Mouse (Mus musculus): ENCODE measurements around the gene Socs1. TPM values are rescaled to one million over a fixed set of nuclear protein-coding genes. Genes with fewer than 3 reads are reported as not detected.

The Socs1 gene
- polyA plus RNA-seq (2014; fragmentation: Nextera tagmentation; extraction: Ambion mirVana), result 4.0 and 4.3 TPM in 2 replicates

GRCm38 (mm10) chr16:10785371-10786231 is at the start of gene Socs1:
Gene Socs1, minus strand, starts transcription at chr16:10785536.
- Histone ChIP-seq H3K9me3 (ENCODE audit: control insufficient read depth, low read length) (no peaks in the 10 kb centered on the region), H3K4me2 (ENCODE audit: low read length) (peak within 1 kb of the TSS; percentile 94), H3K9ac (ENCODE audit: low read length) (peak within 1 kb of the TSS; percentile 89), H3K36me3 (ENCODE audit: control insufficient read depth, insufficient read depth, low read length) (no peaks in the 10 kb centered on the region), H3K4me3 (ENCODE audit: control insufficient read depth in 1 of 2, insufficient read depth in 1 of 2, low read depth in 1 of 2, low read length in 2 of 2) (peak within 1 kb of the TSS; percentile 81 to 86), H3K27ac (replicated peaks in 1 of 2; ENCODE audit: control insufficient read depth in 1 of 2, insufficient read depth in 1 of 2, low read depth in 2 of 2, low read length in 2 of 2) (peak within 1 kb of the TSS; percentile 95 to 97), H3K4me1 (ENCODE audit: control insufficient read depth in 2 of 2, insufficient read depth in 2 of 2, low read length in 2 of 2) (peaks cover 33 to 56% of the 10 kb centered on the region in 2 experiments), H3K27me3 (ENCODE audit: control insufficient read depth, insufficient read depth, low read length) (no peaks in the 10 kb centered on the region)
- WGBS, result under 1% methylated on average over 49 of the region's 59 CpGs
- ATAC-seq (ENCODE audit: insufficient number of reproducible peaks, insufficient read depth, low FRiP score, low read depth), result peak; percentile 83

- no peaks in the 10 kb centered on the region for H3K9me3 ChIP-seq (ENCODE audit: control insufficient read depth, low read length)
- no peak overlapping the region; a peak in 1 of 4 replicates for H3K27ac ChIP-seq (replicated peaks in 1 of 2; ENCODE audit: control insufficient read depth in 1 of 2, insufficient read depth in 1 of 2, low read depth in 2 of 2, low read length in 2 of 2)
- no peak for ATAC-seq (ENCODE audit: insufficient number of reproducible peaks, insufficient read depth, low FRiP score, low read depth)
- H3K36me3 ChIP-seq (ENCODE audit: control insufficient read depth, insufficient read depth, low read length), result no peaks in the 10 kb centered on the region
- no peaks in the 10 kb centered on the region for H3K27me3 ChIP-seq (ENCODE audit: control insufficient read depth, insufficient read depth, low read length)
- peak overlapping the region; percentile 63 for H3K9ac ChIP-seq (ENCODE audit: low read length)
- H3K4me1 ChIP-seq (ENCODE audit: control insufficient read depth in 2 of 2, insufficient read depth in 2 of 2, low read length in 2 of 2), result peaks cover 23 to 35% of the 10 kb centered on the region in 2 experiments
- H3K4me3 ChIP-seq (ENCODE audit: control insufficient read depth in 1 of 2, insufficient read depth in 1 of 2, low read depth in 1 of 2, low read length in 2 of 2), result peak overlapping the region; percentile 63 to 68
- WGBS, result 8% methylated on average over 12 of the region's 12 CpGs
- peak overlapping the region; percentile 84 for H3K4me2 ChIP-seq (ENCODE audit: low read length)
These were observed 49.2 kb upstream of the Socs1 start for GRCm38 (mm10) chr16:10834542-10834910.

GRCm38 (mm10) chr16:10828461-10828805 is 43.1 kb upstream of the Socs1 start:
- Histone ChIP-seq H3K4me3 (ENCODE audit: control insufficient read depth in 1 of 2, insufficient read depth in 1 of 2, low read depth in 1 of 2, low read length in 2 of 2) (no peak overlapping the region), H3K36me3 (ENCODE audit: control insufficient read depth, insufficient read depth, low read length) (no peaks in the 10 kb centered on the region), H3K27me3 (ENCODE audit: control insufficient read depth, insufficient read depth, low read length) (no peaks in the 10 kb centered on the region), H3K9me3 (ENCODE audit: control insufficient read depth, low read length) (no peaks in the 10 kb centered on the region), H3K27ac (replicated peaks in 1 of 2; ENCODE audit: control insufficient read depth in 1 of 2, insufficient read depth in 1 of 2, low read depth in 2 of 2, low read length in 2 of 2) (no peak overlapping the region), H3K9ac (ENCODE audit: low read length) (no peak overlapping the region), H3K4me2 (ENCODE audit: low read length) (no peak overlapping the region), H3K4me1 (ENCODE audit: control insufficient read depth in 2 of 2, insufficient read depth in 2 of 2, low read length in 2 of 2) (no peaks in the 10 kb centered on the region)
- WGBS, result 63% methylated on average over 4 of the region's 4 CpGs
- no peak for ATAC-seq (ENCODE audit: insufficient number of reproducible peaks, insufficient read depth, low FRiP score, low read depth)

- Histone ChIP-seq H3K27ac (replicated peaks in 1 of 2; ENCODE audit: control insufficient read depth in 1 of 2, insufficient read depth in 1 of 2, low read depth in 2 of 2, low read length in 2 of 2) (no peak overlapping the region), H3K36me3 (ENCODE audit: control insufficient read depth, insufficient read depth, low read length) (no peaks in the 10 kb centered on the region)
- 74% methylated on average over 7 of the region's 7 CpGs for WGBS
These were observed 42.6 kb upstream of the Socs1 start for GRCm38 (mm10) chr16:10827766-10828460.

DNA sequence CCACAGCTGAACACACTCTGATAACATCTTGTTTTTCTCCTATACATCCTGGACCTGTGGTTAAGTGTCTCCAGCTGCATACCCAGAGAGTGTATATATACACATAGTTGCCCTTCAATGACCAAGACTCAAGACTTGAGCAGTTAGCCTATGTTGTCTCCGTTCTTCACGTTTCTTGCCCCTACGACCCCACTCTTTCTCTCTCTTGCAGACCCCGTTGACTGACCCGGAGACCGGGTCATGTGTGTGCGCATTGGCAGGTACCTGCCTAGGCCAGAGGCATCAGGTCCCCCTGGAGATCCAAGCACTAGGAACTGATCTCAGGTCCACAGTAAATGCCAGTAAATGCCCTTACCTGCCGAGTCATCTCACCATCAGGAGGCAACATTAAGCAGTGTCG is 41.9 kb upstream of the Socs1 start:
- no peak overlapping the region for H3K4me3 ChIP-seq (ENCODE audit: control insufficient read depth in 1 of 2, insufficient read depth in 1 of 2, low read depth in 1 of 2, low read length in 2 of 2)
- WGBS, result 91% methylated on average over 9 of the region's 9 CpGs
- H3K27me3 ChIP-seq (ENCODE audit: control insufficient read depth, insufficient read depth, low read length), result no peaks in the 10 kb centered on the region
- H3K27ac ChIP-seq (replicated peaks in 1 of 2; ENCODE audit: control insufficient read depth in 1 of 2, insufficient read depth in 1 of 2, low read depth in 2 of 2, low read length in 2 of 2), result no peak overlapping the region
- H3K36me3 ChIP-seq (ENCODE audit: control insufficient read depth, insufficient read depth, low read length), result no peaks in the 10 kb centered on the region
- H3K4me1 ChIP-seq (ENCODE audit: control insufficient read depth in 2 of 2, insufficient read depth in 2 of 2, low read length in 2 of 2), result no peaks in the 10 kb centered on the region
- no peak overlapping the region for H3K4me2 ChIP-seq (ENCODE audit: low read length)
- ATAC-seq (ENCODE audit: insufficient number of reproducible peaks, insufficient read depth, low FRiP score, low read depth), result no peak
- no peaks in the 10 kb centered on the region for H3K9me3 ChIP-seq (ENCODE audit: control insufficient read depth, low read length)
- H3K9ac ChIP-seq (ENCODE audit: low read length), result no peak overlapping the region

More at GRCm38 (mm10) chr16:10827766-10828460, 42.6 kb upstream of the Socs1 start:
- no peak overlapping the region for H3K4me2 ChIP-seq (ENCODE audit: low read length)
- no peaks in the 10 kb centered on the region for H3K4me1 ChIP-seq (ENCODE audit: control insufficient read depth in 2 of 2, insufficient read depth in 2 of 2, low read length in 2 of 2)
- no peaks in the 10 kb centered on the region for H3K9me3 ChIP-seq (ENCODE audit: control insufficient read depth, low read length)
- H3K27me3 ChIP-seq (ENCODE audit: control insufficient read depth, insufficient read depth, low read length), result no peaks in the 10 kb centered on the region
- no peak overlapping the region for H3K4me3 ChIP-seq (ENCODE audit: control insufficient read depth in 1 of 2, insufficient read depth in 1 of 2, low read depth in 1 of 2, low read length in 2 of 2)
- ATAC-seq (ENCODE audit: insufficient number of reproducible peaks, insufficient read depth, low FRiP score, low read depth), result no peak
- H3K9ac ChIP-seq (ENCODE audit: low read length), result no peak overlapping the region

DNA sequence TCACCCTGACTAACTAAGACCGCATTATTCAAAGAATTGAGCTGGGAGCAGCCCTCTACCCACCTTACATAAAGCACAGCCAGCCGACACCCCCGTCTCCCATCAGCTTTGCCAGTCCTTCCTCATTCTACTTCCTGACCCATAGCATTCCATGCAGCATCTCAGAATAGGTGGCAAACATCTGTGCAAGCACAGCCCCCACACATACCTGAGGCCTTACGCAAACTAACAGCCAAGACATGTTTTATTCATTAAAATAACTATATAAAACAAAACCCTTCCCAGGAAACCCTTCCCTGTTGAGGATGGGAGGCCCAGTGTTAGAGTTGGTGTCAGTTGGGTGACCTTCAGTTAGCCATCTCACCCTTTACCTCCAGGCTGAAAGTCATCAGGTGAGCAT is 40.5 kb upstream of the Socs1 start:
- Histone ChIP-seq H3K27me3 (ENCODE audit: control insufficient read depth, insufficient read depth, low read length) (no peaks in the 10 kb centered on the region), H3K4me1 (ENCODE audit: control insufficient read depth in 2 of 2, insufficient read depth in 2 of 2, low read length in 2 of 2) (peaks cover 0 to under 1% of the 10 kb centered on the region in 2 experiments; a peak in 1 of 4 replicates), H3K36me3 (ENCODE audit: control insufficient read depth, insufficient read depth, low read length) (no peaks in the 10 kb centered on the region), H3K4me3 (ENCODE audit: control insufficient read depth in 1 of 2, insufficient read depth in 1 of 2, low read depth in 1 of 2, low read length in 2 of 2) (no peak overlapping the region), H3K27ac (replicated peaks in 1 of 2; ENCODE audit: control insufficient read depth in 1 of 2, insufficient read depth in 1 of 2, low read depth in 2 of 2, low read length in 2 of 2) (no peak overlapping the region), H3K9ac (ENCODE audit: low read length) (no peak overlapping the region), H3K9me3 (ENCODE audit: control insufficient read depth, low read length) (no peaks in the 10 kb centered on the region), H3K4me2 (ENCODE audit: low read length) (no peak overlapping the region)
- ATAC-seq (ENCODE audit: insufficient number of reproducible peaks, insufficient read depth, low FRiP score, low read depth), result no peak
- WGBS, result 79% methylated on average over 4 of the region's 4 CpGs

DNA sequence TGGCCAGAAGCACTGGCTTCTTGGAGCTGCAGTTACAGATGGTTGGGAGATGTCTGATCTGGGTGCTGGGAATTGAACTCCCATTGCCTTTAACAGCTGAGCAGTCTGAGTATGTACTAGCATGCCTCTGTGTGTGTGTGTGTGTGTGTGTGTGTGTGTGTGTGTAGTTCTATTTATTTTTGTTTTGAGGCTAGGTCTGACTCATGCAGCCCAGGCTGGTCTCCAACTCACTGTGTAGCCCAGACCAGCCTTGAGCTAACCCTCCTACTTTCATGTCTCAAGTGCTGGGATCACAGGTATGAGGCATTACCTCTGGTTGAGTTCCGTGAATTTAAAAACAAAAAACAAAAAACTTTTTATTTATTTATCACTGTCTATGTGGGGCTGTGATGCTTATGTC is 39.2 kb upstream of the Socs1 start:
- Histone ChIP-seq H3K4me2 (ENCODE audit: low read length) (no peak overlapping the region), H3K36me3 (ENCODE audit: control insufficient read depth, insufficient read depth, low read length) (no peaks in the 10 kb centered on the region), H3K4me1 (ENCODE audit: control insufficient read depth in 2 of 2, insufficient read depth in 2 of 2, low read length in 2 of 2) (peaks cover 0 to 11% of the 10 kb centered on the region in 2 experiments; a peak in 1 of 4 replicates), H3K27me3 (ENCODE audit: control insufficient read depth, insufficient read depth, low read length) (no peaks in the 10 kb centered on the region), H3K27ac (replicated peaks in 1 of 2; ENCODE audit: control insufficient read depth in 1 of 2, insufficient read depth in 1 of 2, low read depth in 2 of 2, low read length in 2 of 2) (no peak overlapping the region), H3K4me3 (ENCODE audit: control insufficient read depth in 1 of 2, insufficient read depth in 1 of 2, low read depth in 1 of 2, low read length in 2 of 2) (no peak overlapping the region), H3K9ac (ENCODE audit: low read length) (no peak overlapping the region), H3K9me3 (ENCODE audit: control insufficient read depth, low read length) (no peaks in the 10 kb centered on the region)
- 65% methylated on average over 1 of the region's 1 CpGs for WGBS
- no peak for ATAC-seq (ENCODE audit: insufficient number of reproducible peaks, insufficient read depth, low FRiP score, low read depth)
